Mouse (Mus musculus) CH12F3 (cell line): Measurements from ENCODE around the gene Hoxc5.

ENCODE experiments used
- in situ Hi-C: fragments of 300-500 bp; cut with MboI; formaldehyde crosslinking; loops from 2 replicates; pipeline ENCODE4 v1.14.3; 2020; ENCODE audit warnings: low sequenced_read_pairs

The Hoxc5 gene

GRCm38 (mm10) chr15:103065642-103066041 is 98.4 kb downstream of the Hoxc5 start:
- in situ Hi-C loops = no loop called here
